Mouse (Mus musculus): ENCODE results near the gene Frzb. TPM values are rescaled to one million over a fixed set of nuclear protein-coding genes. Genes with fewer than 3 reads are reported as not detected.
"Not testable (repeated sequence)": the region's sequence is repeated elsewhere in the genome, so short reads cannot be mapped to it uniquely, and the experiment has no call there.

Gene Frzb
- 87.4 and 111 TPM in 2 replicates for polyA plus RNA-seq (2016; fragmentation: Nextera tagmentation; extraction: Ambion mirVana)

GRCm38 (mm10) chr2:80447291-80447791 lies at the start of gene Frzb:
Frzb (minus strand) TSS chr2:80447625.
- Histone ChIP-seq H3K36me3 (peaks cover 21% of the 10 kb centered on the region), H3K4me3 (peak within 1 kb of the TSS; percentile 74), H3K4me1 (peaks cover 30% of the 10 kb centered on the region), H3K9me3 (replicated peaks) (no peaks in the 10 kb centered on the region), H3K27me3 (ENCODE audit: low read depth, poor library complexity, severe bottlenecking) (no peaks in the 10 kb centered on the region), H3K27ac (peak within 1 kb of the TSS; percentile 94)
- peak; percentile 84 for DNase-seq (ENCODE audit: low spot score)
- WGBS: under 1% methylated on average over 33 of the region's 33 CpGs

GRCm38 (mm10) chr2:80495304-80495703 lies 47.9 kb upstream of the Frzb start:
- H3K4me1 ChIP-seq; H3K9me3 ChIP-seq (replicated peaks); DNase-seq (ENCODE audit: low spot score); H3K27ac ChIP-seq; H3K4me3 ChIP-seq; H3K27me3 ChIP-seq (ENCODE audit: low read depth, poor library complexity, severe bottlenecking): not testable (repeated sequence)
- 63% methylated on average over 7 of the region's 7 CpGs for whole genome bisulfite sequencing
- H3K36me3 ChIP-seq: peaks cover 17% of the 10 kb centered on the region

- H3K4me3 ChIP-seq: no peak overlapping the region
- no peaks in the 10 kb centered on the region for H3K36me3 ChIP-seq
- no peaks in the 10 kb centered on the region for H3K27me3 ChIP-seq (ENCODE audit: low read depth, poor library complexity, severe bottlenecking)
- WGBS: 82% methylated on average over 5 of the region's 5 CpGs
- no peak overlapping the region for H3K27ac ChIP-seq
- peaks cover 8% of the 10 kb centered on the region for H3K4me1 ChIP-seq
- DNase-seq (ENCODE audit: low spot score): no peak
- no peaks in the 10 kb centered on the region for H3K9me3 ChIP-seq (replicated peaks)
Measured at GRCm38 (mm10) chr2:80486851-80487250, 39.4 kb upstream of the Frzb start.

GRCm38 (mm10) chr2:80484951-80485350 lies 37.5 kb upstream of the Frzb start:
- Histone ChIP-seq H3K4me1 (peaks cover 8% of the 10 kb centered on the region), H3K36me3 (no peaks in the 10 kb centered on the region), H3K27me3 (ENCODE audit: low read depth, poor library complexity, severe bottlenecking) (no peaks in the 10 kb centered on the region), H3K27ac (no peak overlapping the region), H3K4me3 (no peak overlapping the region), H3K9me3 (replicated peaks) (no peaks in the 10 kb centered on the region)
- WGBS: 92% methylated on average over 5 of the region's 5 CpGs
- DNase-seq (ENCODE audit: low spot score): no peak

GRCm38 (mm10) chr2:80475831-80476230 lies 28.4 kb upstream of the Frzb start:
- H3K36me3 ChIP-seq: no peaks in the 10 kb centered on the region
- no peaks in the 10 kb centered on the region for H3K27me3 ChIP-seq (ENCODE audit: low read depth, poor library complexity, severe bottlenecking)
- DNase-seq (ENCODE audit: low spot score): no peak
- 49% methylated on average over 1 of the region's 1 CpGs for WGBS
- no peaks in the 10 kb centered on the region for H3K9me3 ChIP-seq (replicated peaks)
- H3K4me3 ChIP-seq: no peak overlapping the region
- H3K27ac ChIP-seq: no peak overlapping the region
- no peaks in the 10 kb centered on the region for H3K4me1 ChIP-seq

- 84% methylated on average over 5 of the region's 5 CpGs for WGBS
Measured at GRCm38 (mm10) chr2:80474247-80474796, 26.9 kb upstream of the Frzb start.

GRCm38 (mm10) chr2:80465991-80466821 lies 18.8 kb upstream of the Frzb start:
- no peaks in the 10 kb centered on the region for H3K9me3 ChIP-seq (replicated peaks)

More at GRCm38 (mm10) chr2:80474247-80474796, 26.9 kb upstream of the Frzb start:
- Histone ChIP-seq H3K36me3 (no peaks in the 10 kb centered on the region), H3K27ac (no peak overlapping the region), H3K4me1 (no peaks in the 10 kb centered on the region), H3K4me3 (no peak overlapping the region), H3K9me3 (replicated peaks) (no peaks in the 10 kb centered on the region), H3K27me3 (ENCODE audit: low read depth, poor library complexity, severe bottlenecking) (no peaks in the 10 kb centered on the region)
- no peak for DNase-seq (ENCODE audit: low spot score)

GRCm38 (mm10) chr2:80461827-80462226 lies 14.4 kb upstream of the Frzb start:
- H3K4me1 ChIP-seq: peaks cover 5% of the 10 kb centered on the region
- no peak for DNase-seq (ENCODE audit: low spot score)
- H3K9me3 ChIP-seq (replicated peaks): no peaks in the 10 kb centered on the region
- H3K27me3 ChIP-seq (ENCODE audit: low read depth, poor library complexity, severe bottlenecking): no peaks in the 10 kb centered on the region
- no peak overlapping the region for H3K27ac ChIP-seq
- no peaks in the 10 kb centered on the region for H3K36me3 ChIP-seq
- 86% methylated on average over 8 of the region's 8 CpGs for WGBS
- no peak overlapping the region for H3K4me3 ChIP-seq

More at GRCm38 (mm10) chr2:80465991-80466821, 18.8 kb upstream of the Frzb start:
- DNase-seq (ENCODE audit: low spot score): no peak
- WGBS: 80% methylated on average over 16 of the region's 16 CpGs
- H3K27me3 ChIP-seq (ENCODE audit: low read depth, poor library complexity, severe bottlenecking): no peaks in the 10 kb centered on the region
- H3K36me3 ChIP-seq: no peaks in the 10 kb centered on the region
- no peak overlapping the region for H3K4me3 ChIP-seq
- peaks cover 7% of the 10 kb centered on the region; the same call in 1 of the 2 replicates for H3K4me1 ChIP-seq
- no peak overlapping the region; the same call in 1 of the 2 replicates for H3K27ac ChIP-seq

GRCm38 (mm10) chr2:80448231-80448630 lies 806 bp upstream of the Frzb start:
- H3K36me3 ChIP-seq: peaks cover 12% of the 10 kb centered on the region
- peak overlapping the region; percentile 94 for H3K27ac ChIP-seq
- no peaks in the 10 kb centered on the region for H3K9me3 ChIP-seq (replicated peaks)
- H3K4me1 ChIP-seq: peaks cover 34% of the 10 kb centered on the region
- H3K27me3 ChIP-seq (ENCODE audit: low read depth, poor library complexity, severe bottlenecking): no peaks in the 10 kb centered on the region
- DNase-seq (ENCODE audit: low spot score): peak; percentile 77
- H3K4me3 ChIP-seq: peak overlapping the region; percentile 74
- WGBS: under 1% methylated on average over 12 of the region's 12 CpGs

GRCm38 (mm10) chr2:80446308-80447151 lies 895 bp downstream of the Frzb start:
- peaks cover 30% of the 10 kb centered on the region for H3K4me1 ChIP-seq
- WGBS: under 1% methylated on average over 54 of the region's 54 CpGs
- H3K4me3 ChIP-seq: peak overlapping the region; percentile 74
- peak; percentile 73 for DNase-seq (ENCODE audit: low spot score)
- H3K9me3 ChIP-seq (replicated peaks): no peaks in the 10 kb centered on the region
- no peaks in the 10 kb centered on the region for H3K27me3 ChIP-seq (ENCODE audit: low read depth, poor library complexity, severe bottlenecking)
- H3K27ac ChIP-seq: peak overlapping the region; percentile 94
- peaks cover 29% of the 10 kb centered on the region for H3K36me3 ChIP-seq

GRCm38 (mm10) chr2:80445926-80446307 lies 1.5 kb downstream of the Frzb start:
- H3K27me3 ChIP-seq (ENCODE audit: low read depth, poor library complexity, severe bottlenecking): no peaks in the 10 kb centered on the region
- peaks cover 36% of the 10 kb centered on the region for H3K36me3 ChIP-seq
- H3K4me3 ChIP-seq: peak overlapping the region; percentile 74
- H3K9me3 ChIP-seq (replicated peaks): no peaks in the 10 kb centered on the region
- no peak for DNase-seq (ENCODE audit: low spot score)
- H3K4me1 ChIP-seq: peaks cover 30% of the 10 kb centered on the region
- H3K27ac ChIP-seq: peak overlapping the region; percentile 94
- WGBS: 2% methylated on average over 10 of the region's 10 CpGs

- peak overlapping the region; percentile 74 for H3K4me3 ChIP-seq
- H3K27ac ChIP-seq: peak overlapping the region; percentile 94
- no peak for DNase-seq (ENCODE audit: low spot score)
- H3K9me3 ChIP-seq (replicated peaks): no peaks in the 10 kb centered on the region
- no peaks in the 10 kb centered on the region for H3K27me3 ChIP-seq (ENCODE audit: low read depth, poor library complexity, severe bottlenecking)
- H3K4me1 ChIP-seq: peaks cover 30% of the 10 kb centered on the region
- H3K36me3 ChIP-seq: peaks cover 40% of the 10 kb centered on the region
- 25% methylated on average over 10 of the region's 10 CpGs for WGBS
Measured at GRCm38 (mm10) chr2:80445491-80445890, 1.9 kb downstream of the Frzb start.

Data from limb, embryonic 10.5 days (tissue).